Mouse (Mus musculus) left cerebral cortex, adult 11 months (tissue): ENCODE measurements around the gene Utp20.
"Not testable (repeated sequence)": the region's sequence is repeated elsewhere in the genome, so short reads cannot be mapped to it uniquely, and the experiment has no call there.

Experiments
- DNase-seq: peaks from one replicate; pipeline ENCODE4 v3.0.0; 2022; ENCODE audit warnings: low spot score

Gene Utp20

DNA sequence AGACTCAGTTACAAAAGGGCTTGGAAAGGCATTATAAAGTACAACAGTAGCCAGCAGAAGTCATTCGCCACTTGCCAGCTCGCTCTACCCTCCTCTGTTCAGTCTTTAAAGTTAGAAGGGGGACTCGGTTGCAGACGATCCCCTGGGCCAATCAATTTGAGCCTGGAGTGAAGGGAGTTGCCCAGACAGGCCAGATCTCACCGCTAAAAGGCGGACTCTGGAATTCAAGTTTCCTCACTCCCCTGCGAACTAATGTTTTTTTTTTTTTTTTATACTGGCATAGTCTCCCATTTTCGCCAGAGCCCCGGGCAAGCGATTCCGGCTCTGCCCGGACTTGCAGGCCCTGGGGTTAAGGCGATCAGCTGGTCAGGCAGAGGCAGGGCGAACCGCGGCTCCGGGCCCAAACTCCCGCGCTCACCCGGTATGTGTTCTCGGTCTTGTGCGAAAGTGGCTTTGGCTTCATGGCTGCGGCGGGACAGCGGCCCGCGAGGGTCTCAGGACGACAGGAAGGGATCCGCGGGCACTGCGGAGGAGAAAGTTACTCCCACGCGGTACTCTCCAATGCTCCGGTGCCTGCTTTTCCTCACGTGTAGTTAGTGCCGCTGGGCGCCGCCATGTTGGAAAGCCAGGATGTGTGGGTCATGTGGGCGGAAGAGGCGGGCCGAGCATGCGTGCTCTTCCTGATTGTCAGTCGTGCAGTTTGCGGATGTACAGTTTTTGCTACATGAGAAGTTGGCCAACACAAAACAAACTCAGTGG is at the start of gene Utp20:
Utp20 (minus strand) TSS at position 617 of the 759 bp plus-strand sequence.
- peak; percentile 71 for DNase-seq

DNA sequence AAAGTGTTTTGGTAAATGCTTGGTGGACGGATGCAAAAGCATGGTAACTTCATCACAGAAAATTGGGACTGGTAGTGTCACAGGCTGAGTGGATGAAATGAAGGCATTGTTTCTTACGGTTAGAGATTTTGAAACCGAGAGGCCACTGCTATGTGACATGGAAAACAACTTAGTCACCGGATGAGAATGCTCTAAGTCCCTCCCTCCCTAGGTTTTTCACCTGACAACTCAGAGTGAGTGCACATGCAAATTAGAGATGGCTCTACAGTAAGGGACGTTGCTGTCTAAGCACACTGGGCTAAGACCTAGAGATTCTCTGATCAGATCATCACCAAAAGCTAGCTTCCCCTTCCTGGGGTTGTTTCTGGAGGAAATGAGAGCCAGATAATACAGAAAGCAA is 48.3 kb upstream of the Utp20 start:
- DNase-seq, result no peak

DNA sequence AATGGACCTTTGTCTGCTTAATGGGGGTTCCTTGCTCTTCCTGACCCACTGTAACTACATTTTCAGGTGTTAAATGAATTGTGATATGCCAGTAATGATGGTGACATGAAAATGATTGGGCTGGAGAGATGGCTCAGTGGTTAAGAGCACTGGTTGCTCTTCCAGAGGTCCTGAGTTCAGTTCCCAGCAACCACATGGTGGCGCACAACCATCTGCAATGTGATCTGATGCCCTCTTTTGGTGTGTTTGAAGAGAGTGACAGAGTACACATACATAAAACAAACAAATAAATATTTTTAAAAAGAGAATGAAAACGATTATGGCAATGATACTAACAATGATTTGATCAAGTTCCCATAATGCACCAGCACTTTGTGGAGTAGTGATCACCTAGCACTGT is 39.4 kb upstream of the Utp20 start:
- DNase-seq, result no peak

DNA sequence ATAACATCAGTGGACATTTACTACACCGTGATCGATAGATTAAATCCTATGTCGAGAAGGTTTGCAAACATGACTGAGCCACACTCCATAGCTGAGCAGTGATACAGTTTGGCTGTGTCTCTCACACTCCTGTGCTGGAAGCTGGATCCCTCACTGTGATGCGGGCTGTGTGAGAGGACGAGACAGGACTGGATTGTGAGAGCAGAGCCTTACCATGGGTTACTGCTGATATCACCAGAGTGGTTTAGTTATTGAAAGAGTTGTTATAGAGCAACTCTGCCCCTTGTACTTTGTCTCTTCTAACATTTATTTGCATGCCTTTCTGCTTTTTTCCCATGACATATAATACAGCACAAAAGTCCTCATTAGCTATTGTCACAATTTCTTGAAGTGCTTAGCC is 35.7 kb upstream of the Utp20 start:
- no peak for DNase-seq

DNA sequence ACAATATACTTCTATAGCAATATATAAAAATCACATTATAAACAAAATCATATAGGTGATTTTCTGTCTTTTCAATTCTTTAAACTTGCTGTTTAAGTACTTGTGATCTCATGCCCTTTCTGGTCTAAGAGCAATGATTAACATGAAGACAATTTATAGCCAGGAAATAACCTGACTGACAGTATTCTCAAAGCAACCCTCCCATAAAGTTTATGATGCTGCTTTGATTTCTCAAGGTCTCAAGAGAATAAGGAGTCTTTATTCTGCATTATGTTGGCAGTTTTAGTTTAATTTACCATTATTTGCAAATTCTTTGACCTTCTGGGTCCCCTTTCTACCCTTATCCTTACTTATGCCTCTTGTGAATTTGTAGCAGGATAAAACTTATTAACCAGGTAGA is 34.8 kb upstream of the Utp20 start:
- no peak for DNase-seq

DNA sequence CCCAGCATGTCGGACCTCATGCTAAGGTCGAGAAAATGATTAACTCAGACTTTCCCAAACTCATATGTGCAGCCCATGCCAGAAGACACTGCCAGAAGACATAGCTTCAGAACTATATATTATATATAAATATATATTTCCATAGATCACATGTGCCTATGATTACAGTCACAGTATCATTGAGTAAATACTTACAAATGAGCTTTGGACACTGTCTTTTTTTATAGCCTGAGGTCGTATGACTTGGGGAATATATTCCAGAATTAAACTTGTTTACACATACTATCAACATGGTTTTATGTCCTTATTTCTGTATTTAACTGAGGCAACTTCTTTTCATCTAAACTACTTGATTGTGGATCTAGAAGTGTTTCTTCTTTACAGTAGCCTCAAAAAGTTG is 34.3 kb upstream of the Utp20 start:
- DNase-seq, result no peak

DNA sequence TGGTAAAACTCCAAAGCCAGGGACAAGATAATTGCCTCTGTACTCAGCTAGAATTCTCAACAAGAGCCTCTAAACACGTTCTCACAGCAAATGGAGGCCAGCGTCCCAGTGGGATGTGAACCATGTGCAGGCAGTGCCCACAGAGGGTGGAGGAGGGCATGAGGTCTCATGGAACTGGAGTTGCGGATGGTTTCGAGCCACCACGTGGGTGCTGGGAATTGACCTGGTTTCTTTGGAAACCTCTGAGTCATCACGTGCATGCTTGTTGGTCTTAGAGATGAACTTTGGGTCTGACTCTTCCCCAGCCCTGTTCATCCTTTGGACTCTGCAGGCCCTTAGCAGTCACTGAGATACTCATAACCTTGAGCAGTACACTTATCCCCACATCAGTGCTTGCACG is 26.7 kb upstream of the Utp20 start:
- DNase-seq, result no peak

DNA sequence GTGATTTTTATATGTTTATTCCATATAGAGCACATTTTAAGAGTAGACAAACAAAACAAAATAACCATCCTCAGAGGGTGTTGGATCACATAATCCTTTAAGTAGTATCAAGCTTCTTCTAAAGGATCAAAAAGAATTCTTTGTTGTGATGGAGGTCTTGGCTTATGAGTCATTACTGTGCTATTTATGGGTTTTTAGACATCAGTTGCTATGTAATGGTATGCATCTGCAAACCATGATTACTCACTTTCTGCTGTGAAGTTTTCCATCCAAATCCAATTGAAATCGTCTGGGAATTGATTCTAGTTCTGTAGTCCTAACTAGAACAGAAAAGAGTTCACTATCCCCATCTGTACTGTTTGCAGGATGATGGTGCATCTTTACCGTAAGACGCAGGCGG is 23.4 kb upstream of the Utp20 start:
- DNase-seq, result no peak

DNA sequence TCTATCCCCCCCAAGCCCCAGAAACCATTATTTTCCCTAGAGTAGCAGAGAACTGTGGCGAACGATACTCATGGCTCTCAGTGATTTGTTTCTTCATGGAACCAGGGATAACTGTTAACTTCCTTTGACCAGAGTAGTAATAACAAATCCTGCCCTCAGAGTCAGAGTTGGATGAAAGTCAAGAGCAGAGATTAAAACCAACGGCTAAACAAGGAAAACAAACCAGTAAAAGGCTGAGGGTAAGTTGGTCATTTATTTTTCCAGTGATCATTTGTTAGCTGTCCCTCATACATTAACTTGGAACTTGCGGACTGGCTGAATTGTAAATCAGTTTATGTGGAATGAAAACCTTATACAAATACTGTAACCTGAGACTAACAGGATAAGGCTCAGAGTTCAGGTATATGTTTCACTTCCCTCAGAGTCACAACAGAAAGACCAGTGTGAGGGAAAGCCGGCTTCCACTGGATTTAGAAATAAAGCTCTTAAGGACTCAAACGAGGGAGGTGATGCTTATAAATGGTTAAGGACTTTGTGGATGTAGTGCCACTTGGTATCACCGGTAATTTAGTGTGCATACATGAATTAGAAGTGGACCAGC is 22.4 kb upstream of the Utp20 start:
- DNase-seq, result no peak

DNA sequence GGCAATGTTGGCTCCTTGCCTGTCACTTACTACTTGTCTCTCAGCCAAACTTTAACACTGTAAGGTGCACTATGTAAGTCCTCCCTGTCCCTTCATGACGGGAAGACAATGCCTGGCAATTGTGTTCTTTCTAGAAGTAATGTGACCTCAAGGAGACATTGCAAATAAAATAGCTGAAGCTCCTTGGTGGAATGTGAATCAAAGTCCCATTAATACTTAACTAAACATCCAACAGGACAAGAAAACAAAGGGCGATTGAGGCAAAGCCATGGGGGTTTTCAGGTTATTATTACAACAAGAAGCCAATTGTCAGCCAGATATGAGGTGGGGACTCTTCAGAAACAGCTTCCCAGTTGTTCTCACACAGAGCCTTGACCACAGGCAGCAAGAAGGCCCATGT is 7.6 kb upstream of the Utp20 start:
- no peak for DNase-seq

DNA sequence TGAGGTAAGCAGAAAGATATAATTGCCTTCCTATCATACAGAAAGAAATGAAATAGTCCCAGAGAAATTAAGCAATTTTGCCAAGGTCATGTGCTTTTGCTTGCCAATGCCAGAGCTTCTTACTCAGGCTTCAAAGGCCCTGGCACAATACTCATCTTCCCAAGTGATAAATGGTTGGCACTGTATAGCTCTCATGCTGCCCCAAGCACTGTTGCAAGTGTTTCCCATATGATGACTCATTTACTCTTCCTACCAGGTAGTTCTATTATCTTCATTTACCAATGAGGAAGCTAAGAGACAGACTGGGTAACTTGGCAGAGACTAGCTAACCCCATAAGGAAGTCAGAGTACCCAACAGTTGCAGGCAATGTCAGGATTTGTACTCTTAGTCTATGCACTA is 1.8 kb upstream of the Utp20 start:
- no peak for DNase-seq

DNA sequence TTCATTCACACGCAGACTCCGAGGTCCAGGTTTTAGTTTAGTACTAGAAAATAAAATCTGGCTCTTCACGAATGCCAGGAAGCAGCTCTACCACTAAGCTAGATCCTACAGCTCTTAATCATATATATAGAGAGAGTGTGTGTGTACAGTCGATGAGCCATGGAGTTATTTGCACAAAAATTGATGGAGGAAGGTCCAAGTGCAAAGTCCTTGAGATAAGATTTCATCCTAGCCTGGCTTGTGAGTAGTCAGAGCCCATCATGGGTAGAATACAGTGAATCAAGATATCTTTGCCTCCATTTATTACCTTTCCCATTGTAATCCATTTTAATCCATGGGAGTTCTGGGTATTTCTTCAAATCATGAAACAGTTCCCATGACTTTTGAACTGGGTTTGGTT is 992 bp upstream of the Utp20 start:
- DNase-seq, result no peak

DNA sequence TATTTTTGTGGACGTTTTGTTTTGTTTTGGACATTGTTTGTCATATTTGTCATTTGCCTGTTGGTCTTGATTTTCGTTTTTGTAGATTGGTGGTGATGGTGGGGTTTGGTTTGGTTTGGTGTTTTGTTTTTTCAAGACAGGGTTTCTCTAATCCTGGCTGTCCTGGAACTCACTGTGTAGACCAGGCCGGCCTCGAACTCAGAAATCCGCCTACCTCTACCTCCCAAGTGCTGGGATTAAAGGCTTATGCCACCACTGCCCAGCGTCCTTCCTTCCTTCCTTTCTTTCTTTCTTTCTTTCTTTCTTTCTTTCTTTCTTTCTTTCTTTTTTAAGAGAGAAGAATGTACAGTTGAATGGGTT is 323 bp upstream of the Utp20 start:
- not testable (repeated sequence) for DNase-seq

DNA sequence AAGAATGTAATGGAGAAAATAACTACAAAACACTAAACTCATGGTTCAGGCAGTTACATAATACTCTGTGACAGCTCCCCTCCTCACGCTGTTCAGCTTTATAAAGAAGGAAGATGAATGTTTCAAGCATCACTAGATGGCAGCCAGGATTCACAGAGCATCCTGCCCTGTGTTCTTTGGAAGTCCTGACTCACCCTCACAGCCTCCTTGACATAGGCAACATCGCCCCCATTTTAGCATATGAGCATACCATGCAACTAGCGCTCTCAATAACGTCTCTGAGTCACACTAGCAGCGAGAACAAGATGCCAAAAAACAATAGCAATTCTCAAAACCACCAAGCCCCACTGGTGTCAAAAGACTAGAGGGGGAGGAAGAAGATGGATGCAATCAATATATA is 9.3 kb downstream of the Utp20 start:
- DNase-seq, result peak; percentile 11

DNA sequence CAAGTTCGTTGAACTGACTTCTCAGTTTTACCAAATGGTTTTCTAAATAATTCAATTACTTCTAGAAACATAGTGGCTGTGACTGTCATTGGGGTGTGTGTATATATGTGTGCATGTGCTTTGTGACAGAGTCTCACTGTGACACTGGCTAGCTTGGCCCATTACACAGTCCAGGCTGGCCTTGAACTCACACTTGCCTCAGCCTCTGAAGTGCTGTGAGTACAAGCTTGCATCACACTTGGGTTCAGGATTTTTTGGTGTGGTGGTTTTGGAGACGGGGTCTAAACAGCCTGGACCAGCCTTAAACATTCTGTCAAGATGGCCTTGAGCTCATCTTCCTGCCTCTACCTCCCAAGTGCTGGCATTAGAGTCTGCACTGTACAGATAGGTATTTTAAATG is 11.3 kb downstream of the Utp20 start:
- no peak for DNase-seq

DNA sequence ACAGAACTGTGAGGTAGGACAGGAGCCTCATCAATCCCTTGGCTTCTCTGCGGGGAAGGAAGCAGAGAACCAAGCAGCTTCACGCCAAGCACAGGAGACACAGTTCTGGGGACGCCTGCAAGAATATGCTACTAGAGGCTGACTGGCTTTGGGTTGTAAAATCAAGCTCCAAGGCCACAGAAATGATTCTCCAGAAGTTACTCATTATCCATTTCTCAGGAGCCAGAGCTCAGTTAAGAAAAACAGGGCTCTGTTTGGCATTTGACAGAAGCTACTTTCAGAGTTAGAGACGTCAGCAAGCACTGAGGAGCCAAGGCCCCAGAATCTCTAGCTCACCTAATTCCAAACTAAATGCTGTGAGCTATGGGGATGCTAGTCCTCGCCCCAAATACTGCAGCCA is 14.9 kb downstream of the Utp20 start:
- DNase-seq, result no peak

DNA sequence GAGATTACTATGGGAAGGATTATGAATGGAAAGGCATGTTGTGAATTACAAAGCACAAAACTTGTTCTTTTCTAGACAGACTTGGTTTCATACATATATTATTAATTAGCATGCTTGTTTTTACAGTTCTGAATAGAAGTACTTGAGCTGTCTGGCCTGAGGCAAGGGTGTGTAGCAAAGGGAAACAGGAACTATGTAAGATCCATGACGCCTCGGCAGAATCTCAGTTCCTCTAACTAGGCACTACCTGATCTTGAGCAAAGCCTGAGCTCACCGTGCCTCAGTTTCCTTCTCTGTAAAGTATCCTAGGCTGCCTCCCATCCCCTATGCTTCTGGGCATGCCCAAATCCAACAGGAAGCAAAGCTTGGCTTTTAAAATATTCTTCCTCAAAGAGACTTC is 24.4 kb downstream of the Utp20 start:
- DNase-seq, result no peak

DNA sequence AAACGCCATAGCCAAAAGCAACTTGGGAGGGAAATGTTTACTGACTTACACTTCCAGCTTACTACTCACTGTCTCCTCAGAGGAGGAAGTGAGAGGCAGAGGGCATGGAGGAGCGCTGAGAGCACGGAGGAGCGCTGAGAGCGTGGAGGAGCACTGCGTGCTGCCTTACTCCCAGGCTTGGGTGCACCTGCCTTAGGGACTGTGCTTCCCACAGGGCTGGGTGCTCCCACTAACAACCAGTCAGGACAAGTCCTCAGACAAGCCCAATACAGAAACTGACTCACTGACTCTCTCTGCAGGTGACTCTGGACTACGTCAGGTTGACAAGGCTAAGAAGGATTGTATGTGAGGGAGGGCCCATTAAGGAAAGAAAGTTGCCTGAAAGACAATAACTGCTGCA is 27.2 kb downstream of the Utp20 start:
- no peak for DNase-seq

DNA sequence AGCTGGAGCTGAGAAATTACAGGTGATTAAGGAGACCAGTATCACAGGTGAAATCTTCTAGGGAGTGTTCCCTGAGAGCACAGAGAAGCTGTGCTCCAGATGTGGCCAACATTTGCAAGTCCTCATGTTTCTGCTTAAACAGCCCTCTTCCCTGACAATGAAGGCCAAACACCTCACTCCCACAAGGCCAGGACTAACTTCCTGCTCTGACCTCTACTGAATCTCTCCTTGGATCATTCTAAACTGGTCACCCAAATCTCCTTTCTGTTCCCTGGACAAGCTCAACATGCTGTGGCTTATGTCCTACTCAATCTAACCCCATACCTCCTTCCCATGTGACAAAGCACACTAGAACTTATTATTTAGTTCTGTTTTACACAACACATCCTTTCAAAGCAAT is 29.2 kb downstream of the Utp20 start:
- no peak for DNase-seq

DNA sequence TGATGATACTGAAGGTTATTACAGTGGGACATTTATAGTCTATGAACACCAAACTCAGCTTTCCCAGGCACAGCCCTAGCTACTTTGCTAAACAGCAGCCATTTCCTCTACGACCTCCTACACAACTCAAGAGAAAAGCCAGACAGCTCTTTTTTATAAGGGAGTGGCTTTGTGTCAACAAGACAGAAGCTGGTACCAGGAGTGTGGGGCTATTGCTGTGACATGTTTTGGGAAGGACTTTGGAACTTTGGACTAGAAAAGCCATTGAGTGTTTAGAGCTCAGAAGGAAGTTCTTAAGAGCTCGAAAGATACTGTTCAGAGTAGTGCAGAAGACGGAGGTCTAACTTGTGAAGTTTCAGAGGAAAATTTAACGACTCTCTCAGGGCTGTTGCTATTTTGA is 29.7 kb downstream of the Utp20 start:
- DNase-seq, result no peak

DNA sequence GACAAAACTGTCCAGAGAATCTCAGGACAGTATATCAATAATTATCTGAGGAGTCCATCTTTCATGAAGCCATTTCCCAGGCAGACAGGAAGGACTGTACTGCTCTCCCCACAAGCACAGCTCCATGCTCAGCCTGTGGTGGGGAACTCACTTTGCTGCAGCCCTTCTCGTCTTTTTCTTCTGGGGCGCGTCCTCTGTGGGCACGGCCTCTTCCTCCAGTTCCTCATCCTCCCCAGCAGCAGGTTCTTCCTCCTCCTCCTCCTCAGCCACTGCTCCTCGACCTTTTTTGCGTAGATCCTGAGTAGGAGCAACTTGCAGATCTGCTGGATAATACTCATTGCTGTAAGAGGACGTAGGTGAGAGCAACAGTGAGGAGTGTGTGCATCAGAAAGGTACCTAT is 31.4 kb downstream of the Utp20 start:
- no peak for DNase-seq

DNA sequence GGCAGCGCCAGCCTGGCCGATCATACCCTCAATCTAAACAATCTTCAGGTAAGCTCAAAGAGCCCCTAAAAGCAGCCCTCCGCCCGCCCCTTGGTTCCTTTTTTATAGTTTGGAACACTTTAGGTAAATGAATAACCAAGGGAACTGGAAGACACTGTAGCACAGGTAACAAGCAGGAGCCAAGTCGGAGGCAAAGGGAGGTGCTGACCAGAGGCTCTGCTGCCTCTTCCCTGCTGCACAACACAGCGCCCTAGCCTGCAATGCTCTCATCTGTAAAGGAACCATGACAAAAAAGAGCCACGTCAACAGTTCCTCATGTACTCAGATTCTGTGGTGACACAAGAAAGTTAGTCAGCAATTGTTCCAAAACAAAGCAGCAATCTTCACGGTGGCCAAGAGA is 32.0 kb downstream of the Utp20 start:
- no peak for DNase-seq

DNA sequence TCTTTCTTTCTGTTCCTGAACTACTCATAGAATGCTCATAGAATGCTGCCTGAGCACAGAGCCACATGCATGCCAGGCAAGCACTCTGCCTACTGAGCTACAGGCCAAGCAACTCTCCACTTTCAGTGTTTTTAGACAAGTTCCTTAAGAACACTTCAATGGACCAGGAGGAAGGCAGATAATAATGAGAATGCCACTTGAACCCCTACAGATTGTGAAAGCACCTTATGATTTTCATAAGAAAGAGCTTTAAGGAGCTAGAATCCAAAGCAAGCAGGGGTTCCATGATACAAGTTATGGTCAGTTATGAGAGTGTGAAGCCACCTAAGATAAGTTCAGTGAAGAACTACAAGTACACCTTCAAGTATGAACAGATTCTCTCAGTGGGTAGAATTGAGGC is 32.9 kb downstream of the Utp20 start:
- no peak for DNase-seq

DNA sequence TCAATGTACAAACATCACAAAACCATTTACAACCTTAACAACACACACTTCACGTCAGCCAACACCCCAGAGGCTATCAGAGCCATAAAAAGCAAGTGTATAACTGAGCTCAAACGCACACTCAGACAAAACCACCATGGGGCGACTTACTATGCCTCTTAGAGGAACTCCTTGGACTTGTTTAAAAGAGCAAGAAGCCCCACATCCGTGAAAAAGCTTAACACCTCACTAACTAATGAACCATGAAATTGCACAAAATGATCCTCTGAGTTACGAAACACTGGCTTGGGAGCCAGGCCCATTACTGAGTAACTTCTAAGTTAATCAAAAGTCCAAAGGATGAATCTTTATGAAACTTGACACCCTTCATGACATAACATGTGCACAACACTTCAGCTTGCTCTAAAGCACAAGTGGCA is 42.1 kb downstream of the Utp20 start:
- no peak for DNase-seq
